Mouse (Mus musculus) limb, embryonic 12.5 days (tissue): ENCODE measurements around the gene Atg14. TPM values are rescaled to one million over a fixed set of nuclear protein-coding genes. Genes with fewer than 3 reads are reported as not detected.

ENCODE experiments used
- ATAC-seq: fragments of 200-750 bp; cut with Nextera tagmentation; 2 replicates; pipeline ENCODE4 v1.8.0; 2017; ENCODE audit warnings: low read depth, moderate TSS enrichment; ENCODE audit not compliant: insufficient number of reproducible peaks, insufficient read depth, low FRiP score, low TSS enrichment
- H3K27ac ChIP-seq: fragments of 300-500 bp; sonication (generic); 2 replicates; pipeline ENCODE4 v1.5.1; 2016; ENCODE audit warnings: mild to moderate bottlenecking, moderate library complexity
- H3K27me3 ChIP-seq: fragments of 300-500 bp; sonication (generic); 2 replicates; pipeline ENCODE4 v1.6.1; 2016; ENCODE audit warnings: mild to moderate bottlenecking, moderate library complexity
- H3K36me3 ChIP-seq: fragments of 300-500 bp; sonication (generic); 2 replicates; pipeline ENCODE4 v1.6.1; 2016; ENCODE audit warnings: mild to moderate bottlenecking, moderate library complexity
- H3K4me1 ChIP-seq: fragments of 300-500 bp; sonication (generic); replicated peaks from 2 replicates; pipeline ENCODE4 v1.6.1; 2016
- H3K4me2 ChIP-seq: fragments of 300-500 bp; sonication (generic); 2 replicates; pipeline ENCODE4 v1.6.1; 2016; ENCODE audit warnings: mild to moderate bottlenecking, moderate library complexity
- H3K4me3 ChIP-seq: fragments of 300-500 bp; sonication (generic); replicated peaks from 2 replicates; pipeline ENCODE4 v1.5.1; 2016; ENCODE audit warnings: mild to moderate bottlenecking
- H3K9ac ChIP-seq: fragments of 300-500 bp; sonication (generic); replicated peaks from 2 replicates; pipeline ENCODE4 v1.6.1; 2016; ENCODE audit warnings: mild to moderate bottlenecking, moderate library complexity
- H3K9me3 ChIP-seq: fragments of 300-500 bp; sonication (generic); 2 replicates; pipeline ENCODE4 v1.6.1; 2016; ENCODE audit warnings: mild to moderate bottlenecking, moderate library complexity
- WGBS: fragments of 180-500 bp; shearing (Covaris S2); methylation state at CpG from one replicate; pipeline ENCODE4 v1.1.7; 2016; 5-methylcytosine and 5-hydroxymethylcytosine counted together
- polyA plus RNA-seq: library from polyadenylated mRNA; unstranded; fragments of >200 nt; fragmentation: Nextera tagmentation; extraction: Ambion mirVana; gene quantifications from 2 replicates; pipeline ENCODE4 v1.2.1, GENCODE M21; 2016

Gene Atg14
- polyA plus RNA-seq, 1 experiment from 2014 or later: 20.2 TPM

GRCm38 (mm10) chr14:47506676-47507075 is 63.8 kb downstream of the Atg14 start:
- 91% methylated on average over 5 of the region's 5 CpGs for WGBS

GRCm38 (mm10) chr14:47504036-47504435 is 66.4 kb downstream of the Atg14 start:
- Histone ChIP-seq H3K9ac (no peak overlapping the region), H3K27me3 (no peaks in the 10 kb centered on the region), H3K4me3 (no peak overlapping the region), H3K4me1 (no peaks in the 10 kb centered on the region), H3K4me2 (no peak overlapping the region), H3K9me3 (no peaks in the 10 kb centered on the region), H3K36me3 (peaks cover 14% of the 10 kb centered on the region; the same call in 1 of the 2 replicates), H3K27ac (no peak overlapping the region)
- no peak for ATAC-seq
- WGBS: 91% methylated on average over 3 of the region's 3 CpGs

More at GRCm38 (mm10) chr14:47506676-47507075, 63.8 kb downstream of the Atg14 start:
- no peak overlapping the region for H3K4me2 ChIP-seq
- H3K9me3 ChIP-seq: no peaks in the 10 kb centered on the region
- no peak overlapping the region for H3K9ac ChIP-seq
- H3K27ac ChIP-seq: no peak overlapping the region
- H3K4me1 ChIP-seq: no peaks in the 10 kb centered on the region
- ATAC-seq: no peak
- no peaks in the 10 kb centered on the region for H3K27me3 ChIP-seq
- peaks cover 14% of the 10 kb centered on the region; the same call in 1 of the 2 replicates for H3K36me3 ChIP-seq
- no peak overlapping the region for H3K4me3 ChIP-seq

GRCm38 (mm10) chr14:47498632-47499031 is 71.8 kb downstream of the Atg14 start:
- Histone ChIP-seq H3K4me2 (no peak overlapping the region), H3K9ac (no peak overlapping the region), H3K27me3 (no peaks in the 10 kb centered on the region), H3K36me3 (no peaks in the 10 kb centered on the region), H3K27ac (no peak overlapping the region), H3K4me3 (no peak overlapping the region), H3K9me3 (no peaks in the 10 kb centered on the region), H3K4me1 (no peaks in the 10 kb centered on the region)
- WGBS: 75% methylated on average over 5 of the region's 5 CpGs
- ATAC-seq: no peak

- Histone ChIP-seq H3K27ac (no peak overlapping the region), H3K36me3 (no peaks in the 10 kb centered on the region), H3K9me3 (no peaks in the 10 kb centered on the region), H3K4me3 (no peak overlapping the region), H3K9ac (no peak overlapping the region), H3K4me2 (no peak overlapping the region), H3K27me3 (no peaks in the 10 kb centered on the region), H3K4me1 (no peaks in the 10 kb centered on the region)
- no peak for ATAC-seq
- 74% methylated on average over 3 of the region's 3 CpGs for WGBS
Measured at GRCm38 (mm10) chr14:47497166-47497565, 73.3 kb downstream of the Atg14 start.

- H3K27ac ChIP-seq: no peak overlapping the region
- H3K4me2 ChIP-seq: no peak overlapping the region
- no peaks in the 10 kb centered on the region for H3K9me3 ChIP-seq
- H3K4me3 ChIP-seq: no peak overlapping the region
- H3K9ac ChIP-seq: no peak overlapping the region
- H3K27me3 ChIP-seq: no peaks in the 10 kb centered on the region
- 91% methylated on average over 3 of the region's 3 CpGs for WGBS
- ATAC-seq: no peak
- H3K36me3 ChIP-seq: no peaks in the 10 kb centered on the region
- H3K4me1 ChIP-seq: peaks cover under 1% of the 10 kb centered on the region; the same call in 1 of the 2 replicates
Measured at GRCm38 (mm10) chr14:47495951-47496350, 74.5 kb downstream of the Atg14 start.

- no peak for ATAC-seq
- Histone ChIP-seq H3K27me3 (no peaks in the 10 kb centered on the region), H3K9me3 (no peaks in the 10 kb centered on the region), H3K9ac (no peak overlapping the region), H3K4me3 (no peak overlapping the region), H3K36me3 (no peaks in the 10 kb centered on the region), H3K27ac (no peak overlapping the region), H3K4me1 (peaks cover 19% of the 10 kb centered on the region), H3K4me2 (no peak overlapping the region)
- 91% methylated on average over 2 of the region's 2 CpGs for WGBS
Measured at GRCm38 (mm10) chr14:47493592-47494361, 76.7 kb downstream of the Atg14 start.

Other genes with a start within 250 kb of the Atg14 start
- 0.87 and 4.3 TPM in 2 replicates for gene Lgals3, start 202.9 kb downstream of the Atg14 start, polyA plus RNA-seq
- 69.0 and 71.0 TPM in 2 replicates for gene Dlgap5, start 152.2 kb downstream of the Atg14 start, polyA plus RNA-seq
- gene Fbxo34, start 120.2 kb downstream of the Atg14 start, polyA plus RNA-seq: 27.2 and 28.1 TPM in 2 replicates
- 63.0 and 64.2 TPM in 2 replicates for gene Ktn1, start 77.8 kb upstream of the Atg14 start, polyA plus RNA-seq